Mouse (Mus musculus): ENCODE results near the gene Kcnk2. TPM values are rescaled to one million over a fixed set of nuclear protein-coding genes. Genes with fewer than 3 reads are reported as not detected.

The Kcnk2 gene
- polyA plus RNA-seq, 1 experiment from 2014 or later: 23.3 TPM

- no peaks in the 10 kb centered on the region for H3K36me3 ChIP-seq (replicated peaks; ENCODE audit: control insufficient read depth, insufficient read depth)
- ATAC-seq (ENCODE audit: low FRiP score) (no peak), DNase-seq (ENCODE audit: low spot score) (no peak)
- no peak overlapping the region for H3K27ac ChIP-seq
- H3K9me3 ChIP-seq (ENCODE audit: control insufficient read depth, low read length): no peaks in the 10 kb centered on the region
- H3K9ac ChIP-seq: no peak overlapping the region
- no peak overlapping the region for H3K4me3 ChIP-seq (replicated peaks; ENCODE audit: low read length)
- WGBS: 73% methylated on average over 2 of the region's 2 CpGs
- 0 out of 2 replicates have a peak, but pooled peaks cover 3% of the 10 kb centered on the region for H3K4me1 ChIP-seq (replicated peaks; ENCODE audit: control insufficient read depth, insufficient read depth, low read length)
- H3K27me3 ChIP-seq (ENCODE audit: control insufficient read depth, insufficient read depth, low read length): no peaks in the 10 kb centered on the region
- H3K4me2 ChIP-seq (replicated peaks): no peak overlapping the region
Observed at GRCm38 (mm10) chr1:189310145-189310544, 91.9 kb downstream of the Kcnk2 start.

- no peaks in the 10 kb centered on the region for H3K9me3 ChIP-seq (ENCODE audit: control insufficient read depth, low read length)
- H3K9ac ChIP-seq: no peak overlapping the region
- H3K27me3 ChIP-seq (ENCODE audit: control insufficient read depth, insufficient read depth, low read length): no peaks in the 10 kb centered on the region
- H3K4me3 ChIP-seq (replicated peaks; ENCODE audit: low read length): no peak overlapping the region
- WGBS: 64% methylated on average over 8 of the region's 8 CpGs
- DNase-seq (ENCODE audit: low spot score) (no peak), ATAC-seq (ENCODE audit: low FRiP score) (no peak)
- H3K27ac ChIP-seq: no peak overlapping the region
- no peaks in the 10 kb centered on the region for H3K36me3 ChIP-seq (replicated peaks; ENCODE audit: control insufficient read depth, insufficient read depth)
- H3K4me2 ChIP-seq (replicated peaks): no peak overlapping the region
- no peaks in the 10 kb centered on the region for H3K4me1 ChIP-seq (replicated peaks; ENCODE audit: control insufficient read depth, insufficient read depth, low read length)
Observed at GRCm38 (mm10) chr1:189304988-189305522, 97.0 kb downstream of the Kcnk2 start.

GRCm38 (mm10) chr1:189303001-189303400, 99.1 kb downstream of the Kcnk2 start:
- Histone ChIP-seq H3K4me3 (replicated peaks; ENCODE audit: low read length) (no peak overlapping the region), H3K4me2 (replicated peaks) (no peak overlapping the region), H3K27me3 (ENCODE audit: control insufficient read depth, insufficient read depth, low read length) (no peaks in the 10 kb centered on the region), H3K36me3 (replicated peaks; ENCODE audit: control insufficient read depth, insufficient read depth) (no peaks in the 10 kb centered on the region), H3K9me3 (ENCODE audit: control insufficient read depth, low read length) (no peaks in the 10 kb centered on the region), H3K27ac (no peak overlapping the region), H3K9ac (no peak overlapping the region), H3K4me1 (replicated peaks; ENCODE audit: control insufficient read depth, insufficient read depth, low read length) (no peaks in the 10 kb centered on the region)
- WGBS: 83% methylated on average over 3 of the region's 3 CpGs
- ATAC-seq (ENCODE audit: low FRiP score) (no peak), DNase-seq (ENCODE audit: low spot score) (no peak)

- no peak for DNase-seq (ENCODE audit: low spot score)
- Histone ChIP-seq H3K4me1 (replicated peaks; ENCODE audit: control insufficient read depth, insufficient read depth, low read length) (no peaks in the 10 kb centered on the region), H3K27me3 (ENCODE audit: control insufficient read depth, insufficient read depth, low read length) (no peaks in the 10 kb centered on the region), H3K4me2 (replicated peaks) (no peak overlapping the region), H3K9ac (no peak overlapping the region), H3K4me3 (replicated peaks; ENCODE audit: low read length) (no peak overlapping the region), H3K9me3 (ENCODE audit: control insufficient read depth, low read length) (no peaks in the 10 kb centered on the region), H3K36me3 (replicated peaks; ENCODE audit: control insufficient read depth, insufficient read depth) (no peaks in the 10 kb centered on the region), H3K27ac (no peak overlapping the region)
- WGBS: 89% methylated on average over 12 of the region's 12 CpGs
- no peak for ATAC-seq (ENCODE audit: low FRiP score)
Observed at GRCm38 (mm10) chr1:189293679-189294406, 108.2 kb downstream of the Kcnk2 start.

GRCm38 (mm10) chr1:189290885-189291284, 111.2 kb downstream of the Kcnk2 start:
- Histone ChIP-seq H3K4me2 (replicated peaks) (no peak overlapping the region), H3K9ac (no peak overlapping the region), H3K9me3 (ENCODE audit: control insufficient read depth, low read length) (no peaks in the 10 kb centered on the region), H3K36me3 (replicated peaks; ENCODE audit: control insufficient read depth, insufficient read depth) (no peaks in the 10 kb centered on the region), H3K4me3 (replicated peaks; ENCODE audit: low read length) (no peak overlapping the region), H3K27ac (no peak overlapping the region), H3K27me3 (ENCODE audit: control insufficient read depth, insufficient read depth, low read length) (no peaks in the 10 kb centered on the region), H3K4me1 (replicated peaks; ENCODE audit: control insufficient read depth, insufficient read depth, low read length) (no peaks in the 10 kb centered on the region)
- ATAC-seq (ENCODE audit: low FRiP score): no peak
- WGBS: 45% methylated on average over 3 of the region's 3 CpGs
- DNase-seq (ENCODE audit: low spot score): no peak

- Histone ChIP-seq H3K27me3 (ENCODE audit: control insufficient read depth, insufficient read depth, low read length) (no peaks in the 10 kb centered on the region), H3K36me3 (replicated peaks; ENCODE audit: control insufficient read depth, insufficient read depth) (no peaks in the 10 kb centered on the region), H3K9me3 (ENCODE audit: control insufficient read depth, low read length) (no peaks in the 10 kb centered on the region), H3K4me2 (replicated peaks) (no peak overlapping the region), H3K4me1 (replicated peaks; ENCODE audit: control insufficient read depth, insufficient read depth, low read length) (no peaks in the 10 kb centered on the region), H3K4me3 (replicated peaks; ENCODE audit: low read length) (no peak overlapping the region), H3K27ac (no peak overlapping the region), H3K9ac (no peak overlapping the region)
- WGBS: 93% methylated on average over 8 of the region's 8 CpGs
- DNase-seq (ENCODE audit: low spot score): no peak
- no peak for ATAC-seq (ENCODE audit: low FRiP score)
Observed at GRCm38 (mm10) chr1:189288948-189289347, 113.1 kb downstream of the Kcnk2 start.

- Histone ChIP-seq H3K4me3 (replicated peaks; ENCODE audit: low read length) (no peak overlapping the region), H3K9ac (no peak overlapping the region), H3K27me3 (ENCODE audit: control insufficient read depth, insufficient read depth, low read length) (no peaks in the 10 kb centered on the region), H3K27ac (no peak overlapping the region), H3K36me3 (replicated peaks; ENCODE audit: control insufficient read depth, insufficient read depth) (no peaks in the 10 kb centered on the region), H3K4me2 (replicated peaks) (no peak overlapping the region), H3K9me3 (ENCODE audit: control insufficient read depth, low read length) (no peaks in the 10 kb centered on the region), H3K4me1 (replicated peaks; ENCODE audit: control insufficient read depth, insufficient read depth, low read length) (no peaks in the 10 kb centered on the region)
- 91% methylated on average over 2 of the region's 2 CpGs for WGBS
- DNase-seq (ENCODE audit: low spot score) (no peak), ATAC-seq (ENCODE audit: low FRiP score) (no peak)
Observed at GRCm38 (mm10) chr1:189272281-189272680, 129.8 kb downstream of the Kcnk2 start.

GRCm38 (mm10) chr1:189253631-189254030, 148.4 kb downstream of the Kcnk2 start:
- no peak overlapping the region for H3K4me2 ChIP-seq (replicated peaks)
- ATAC-seq (ENCODE audit: low FRiP score) (no peak), DNase-seq (ENCODE audit: low spot score) (no peak)
- H3K9ac ChIP-seq: no peak overlapping the region
- H3K36me3 ChIP-seq (replicated peaks; ENCODE audit: control insufficient read depth, insufficient read depth): peaks cover 5% of the 10 kb centered on the region; the same call in 1 of the 2 replicates
- no peaks in the 10 kb centered on the region for H3K4me1 ChIP-seq (replicated peaks; ENCODE audit: control insufficient read depth, insufficient read depth, low read length)
- no peaks in the 10 kb centered on the region for H3K9me3 ChIP-seq (ENCODE audit: control insufficient read depth, low read length)
- no peaks in the 10 kb centered on the region for H3K27me3 ChIP-seq (ENCODE audit: control insufficient read depth, insufficient read depth, low read length)
- no peak overlapping the region for H3K27ac ChIP-seq
- H3K4me3 ChIP-seq (replicated peaks; ENCODE audit: low read length): no peak overlapping the region

- no peak overlapping the region for H3K27ac ChIP-seq
- no peak overlapping the region for H3K9ac ChIP-seq
- no peaks in the 10 kb centered on the region for H3K4me1 ChIP-seq (replicated peaks; ENCODE audit: control insufficient read depth, insufficient read depth, low read length)
- H3K9me3 ChIP-seq (ENCODE audit: control insufficient read depth, low read length): no peaks in the 10 kb centered on the region
- H3K27me3 ChIP-seq (ENCODE audit: control insufficient read depth, insufficient read depth, low read length): no peaks in the 10 kb centered on the region
- DNase-seq (ENCODE audit: low spot score) (no peak), ATAC-seq (ENCODE audit: low FRiP score) (no peak)
- no peak overlapping the region for H3K4me3 ChIP-seq (replicated peaks; ENCODE audit: low read length)
- no peak overlapping the region for H3K4me2 ChIP-seq (replicated peaks)
- 68% methylated on average over 3 of the region's 3 CpGs for WGBS
- peaks cover 5% of the 10 kb centered on the region; the same call in 1 of the 2 replicates for H3K36me3 ChIP-seq (replicated peaks; ENCODE audit: control insufficient read depth, insufficient read depth)
Observed at GRCm38 (mm10) chr1:189253207-189253606, 148.9 kb downstream of the Kcnk2 start.

Measured in hindbrain, embryonic 14.5 days (tissue).